Mouse (Mus musculus) kidney, adult 2 months (tissue): Measurements from ENCODE around the gene 1700001C19Rik. TPM values are rescaled to one million over a fixed set of nuclear protein-coding genes. Genes with fewer than 3 reads are reported as not detected.

Source experiments
- DNase-seq: peaks from one replicate; pipeline ENCODE4 v3.0.0; 2021
- H3K27ac ChIP-seq: fragments of 200-500 bp; 2 replicates; pipeline ENCODE4 v1.5.1; 2012; ENCODE audit warnings: low read depth, low read length, control low read depth, inconsistent platforms; ENCODE audit not compliant: insufficient read depth
- H3K27me3 ChIP-seq: fragments of 200-500 bp; replicated peaks from 2 replicates; pipeline ENCODE4 v1.6.1; 2012; ENCODE audit warnings: mild to moderate bottlenecking, moderate library complexity, low read length, inconsistent platforms; ENCODE audit not compliant: control insufficient read depth, insufficient read depth
- H3K36me3 ChIP-seq: fragments of 200-500 bp; 2 replicates; pipeline ENCODE4 v1.6.1; 2012; ENCODE audit warnings: mild to moderate bottlenecking, moderate library complexity, low read length, inconsistent platforms; ENCODE audit not compliant: control insufficient read depth, insufficient read depth
- H3K4me1 ChIP-seq: fragments of 200-500 bp; 2 replicates; pipeline ENCODE4 v1.6.1; 2011; ENCODE audit warnings: low read length; ENCODE audit not compliant: control insufficient read depth, insufficient read depth
- H3K4me3 ChIP-seq: fragments of 200-500 bp; 2 replicates; pipeline ENCODE4 v1.5.1; 2011; ENCODE audit warnings: mild to moderate bottlenecking, low read depth, low read length, control low read depth; ENCODE audit not compliant: insufficient read depth
- CTCF ChIP-seq: fragments of 200-500 bp; conservative IDR thresholded peaks from 2 replicates; pipeline ENCODE4 v1.5.1; 2011; ENCODE audit warnings: low read depth, mild to moderate bottlenecking, control low read depth, low read length, moderate library complexity, mixed read lengths; ENCODE audit not compliant: insufficient read depth, insufficient read length
- POLR2A ChIP-seq: fragments of 200-500 bp; IDR thresholded peaks from one replicate; pipeline ENCODE4 v1.6.1; 2011; ENCODE audit warnings: low read depth, low read length, control low read depth
- WGBS: fragments of 180-500 bp; shearing (Covaris S2); methylation state at CpG from one replicate; pipeline ENCODE4 v1.1.7; 2018; 5-methylcytosine and 5-hydroxymethylcytosine counted together
- polyA plus RNA-seq: library from polyadenylated mRNA; depleted of rRNA; stranded (reverse); fragments of >200 nt; gene quantifications from 2 replicates; pipeline ENCODE4 v1.2.3, GENCODE M21; 2012; rRNA removed

1700001C19Rik gene
- polyA plus RNA-seq: 0.09 and 0.23 TPM in 2 replicates

GRCm38 (mm10) chr17:47436907-47437547, at the start of gene 1700001C19Rik:
Gene 1700001C19Rik, minus strand, starts transcription at chr17:47437376.
- Histone ChIP-seq H3K27me3 (no peaks in the 10 kb centered on the region), H3K36me3 (no peaks in the 10 kb centered on the region), H3K4me3 (peak within 1 kb of the TSS; percentile 56), H3K27ac (peak within 1 kb of the TSS; percentile 90), H3K4me1 (no peaks in the 10 kb centered on the region; the same call in 1 of the 2 replicates)
- no peak for DNase-seq
- 16% methylated on average over 25 of the region's 25 CpGs for WGBS
- TF ChIP-seq POLR2A (no peak), CTCF (no peak)

- no peaks in the 10 kb centered on the region for H3K27me3 ChIP-seq
- no peak overlapping the region for H3K4me3 ChIP-seq
- no peak for DNase-seq
- no peaks in the 10 kb centered on the region for H3K36me3 ChIP-seq
- H3K27ac ChIP-seq: no peak overlapping the region
- peaks cover 3% of the 10 kb centered on the region; the same call in 1 of the 2 replicates for H3K4me1 ChIP-seq
- TF ChIP-seq POLR2A (no peak), CTCF (no peak)
- WGBS: 65% methylated on average over 3 of the region's 3 CpGs
These were observed 48.6 kb upstream of the 1700001C19Rik start for GRCm38 (mm10) chr17:47485791-47486190.

- no peak for DNase-seq
- Histone ChIP-seq H3K27ac (peak overlapping the region; percentile 93), H3K4me1 (peaks cover 7% of the 10 kb centered on the region), H3K4me3 (no peak overlapping the region), H3K36me3 (no peaks in the 10 kb centered on the region), H3K27me3 (no peaks in the 10 kb centered on the region)
- no peak for TF ChIP-seq CTCF
- TF ChIP-seq POLR2A: no peak
- WGBS: 9% methylated on average over 3 of the region's 3 CpGs
These were observed 47.8 kb upstream of the 1700001C19Rik start for GRCm38 (mm10) chr17:47484993-47485392.

- Histone ChIP-seq H3K27me3 (no peaks in the 10 kb centered on the region), H3K36me3 (no peaks in the 10 kb centered on the region), H3K4me3 (no peak overlapping the region), H3K27ac (peak overlapping the region; percentile 93), H3K4me1 (peaks cover 7% of the 10 kb centered on the region)
- 48% methylated on average over 1 of the region's 1 CpGs for WGBS
- DNase-seq: peak; percentile 73
- TF ChIP-seq CTCF (no peak), POLR2A (no peak)
These were observed 47.2 kb upstream of the 1700001C19Rik start for GRCm38 (mm10) chr17:47484241-47484921.

- H3K27me3 ChIP-seq: no peaks in the 10 kb centered on the region
- TF ChIP-seq POLR2A (no peak), CTCF (peak; percentile 94)
- no peak overlapping the region for H3K4me3 ChIP-seq
- DNase-seq: peak; percentile 77
- 49% methylated on average over 2 of the region's 2 CpGs for WGBS
- peaks cover 7% of the 10 kb centered on the region for H3K4me1 ChIP-seq
- H3K36me3 ChIP-seq: no peaks in the 10 kb centered on the region
- no peak overlapping the region for H3K27ac ChIP-seq
These were observed 45.2 kb upstream of the 1700001C19Rik start for GRCm38 (mm10) chr17:47482401-47482800.

- Histone ChIP-seq H3K4me1 (peaks cover 7% of the 10 kb centered on the region), H3K27me3 (no peaks in the 10 kb centered on the region), H3K36me3 (no peaks in the 10 kb centered on the region), H3K4me3 (no peak overlapping the region), H3K27ac (peak overlapping the region; percentile 34; the same call in 1 of the 2 replicates)
- no peak for DNase-seq
- no peak for TF ChIP-seq POLR2A
- TF ChIP-seq CTCF: no peak
- 61% methylated on average over 3 of the region's 3 CpGs for WGBS
These were observed 42.7 kb upstream of the 1700001C19Rik start for GRCm38 (mm10) chr17:47479887-47480286.

- Histone ChIP-seq H3K36me3 (no peaks in the 10 kb centered on the region), H3K27ac (no peak overlapping the region), H3K4me1 (peaks cover 4% of the 10 kb centered on the region), H3K4me3 (no peak overlapping the region), H3K27me3 (no peaks in the 10 kb centered on the region)
- DNase-seq: no peak
- TF ChIP-seq CTCF (peak; percentile 55), POLR2A (no peak)
- WGBS: 67% methylated on average over 3 of the region's 3 CpGs
These were observed 38.5 kb upstream of the 1700001C19Rik start for GRCm38 (mm10) chr17:47475714-47476113.
